Mouse (Mus musculus): ENCODE measurements around the gene Gpr162. TPM values are rescaled to one million over a fixed set of nuclear protein-coding genes. Genes with fewer than 3 reads are reported as not detected.
A peak's percentile ranks its signal among the peaks of the same experiment; 100 is the strongest.
"Not testable (repeated sequence)": the region's sequence is repeated elsewhere in the genome, so short reads cannot be mapped to it uniquely, and the experiment has no call there.

The Gpr162 gene
- polyA plus RNA-seq, 2 experiments from 2014 or later = not detected

DNA sequence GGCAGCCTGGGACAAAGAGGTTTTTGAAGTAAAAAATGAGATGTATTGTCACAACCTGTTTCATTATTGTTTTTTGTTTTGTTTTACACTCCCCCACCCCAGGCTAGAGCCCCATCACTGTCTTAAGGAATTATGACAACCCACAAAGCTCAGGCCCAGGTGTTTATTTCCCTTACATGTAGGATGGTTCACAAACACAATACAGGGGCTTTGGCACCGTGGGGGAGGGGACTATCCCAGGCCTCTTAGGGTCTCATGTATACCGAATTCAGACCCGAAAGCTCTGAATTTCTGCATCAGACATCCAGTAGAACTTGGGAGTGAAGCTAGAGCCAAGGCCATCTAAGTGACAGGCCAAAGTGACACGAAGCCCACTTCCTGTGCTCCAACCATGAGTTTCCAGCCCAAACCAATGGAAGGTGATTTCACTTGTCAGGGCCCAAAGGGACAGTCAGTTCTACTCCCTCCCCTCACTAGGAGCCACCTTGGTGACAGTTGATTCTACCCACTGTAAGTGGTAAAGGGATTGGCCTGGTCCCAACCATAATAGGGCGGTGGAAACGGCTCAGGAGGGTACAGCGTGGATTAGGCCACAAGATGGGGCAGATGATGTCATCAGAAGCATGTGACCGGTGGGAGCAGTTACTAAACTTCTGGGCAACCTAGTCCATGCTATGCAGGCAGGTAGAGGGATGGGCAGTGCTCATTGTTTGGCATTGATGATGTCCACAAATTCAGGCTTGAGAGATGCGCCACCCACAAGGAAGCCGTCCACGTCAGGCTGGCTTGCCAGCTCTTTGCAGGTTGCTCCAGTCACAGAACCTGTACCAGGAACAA lies 53.0 kb downstream of the Gpr162 start:
- ATAC-seq = not testable (repeated sequence)

DNA sequence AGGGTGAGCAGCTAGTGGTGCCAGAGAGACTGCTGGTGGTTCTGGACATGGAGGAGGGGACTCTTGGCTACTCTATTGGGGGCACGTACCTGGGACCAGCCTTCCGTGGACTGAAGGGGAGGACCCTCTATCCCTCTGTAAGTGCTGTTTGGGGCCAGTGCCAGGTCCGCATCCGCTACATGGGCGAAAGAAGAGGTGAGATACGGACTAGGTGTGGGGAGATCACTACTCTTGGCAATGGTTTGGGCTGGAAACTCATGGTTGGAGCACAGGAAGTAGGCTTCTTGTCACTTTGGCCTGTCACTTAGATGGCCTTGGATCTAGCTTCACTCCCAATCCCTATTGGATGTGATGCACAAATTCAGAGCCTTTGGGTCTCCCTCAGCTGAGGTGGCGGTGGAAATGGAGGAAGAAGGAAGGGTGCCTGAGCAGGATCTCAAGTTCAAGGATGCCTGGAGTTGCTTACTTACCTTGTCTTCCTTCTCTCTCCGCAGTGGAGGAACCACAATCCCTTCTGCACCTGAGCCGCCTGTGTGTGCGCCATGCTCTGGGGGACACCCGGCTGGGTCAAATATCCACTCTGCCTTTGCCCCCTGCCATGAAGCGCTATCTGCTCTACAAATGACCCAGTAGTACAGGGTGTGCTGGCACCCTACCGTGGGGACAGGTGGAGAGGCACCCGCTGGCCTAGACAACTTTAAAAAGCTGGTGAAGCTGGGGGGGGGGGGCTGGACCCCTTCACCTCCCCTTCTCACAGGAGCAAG lies 53.8 kb downstream of the Gpr162 start:
- no peak for ATAC-seq

DNA sequence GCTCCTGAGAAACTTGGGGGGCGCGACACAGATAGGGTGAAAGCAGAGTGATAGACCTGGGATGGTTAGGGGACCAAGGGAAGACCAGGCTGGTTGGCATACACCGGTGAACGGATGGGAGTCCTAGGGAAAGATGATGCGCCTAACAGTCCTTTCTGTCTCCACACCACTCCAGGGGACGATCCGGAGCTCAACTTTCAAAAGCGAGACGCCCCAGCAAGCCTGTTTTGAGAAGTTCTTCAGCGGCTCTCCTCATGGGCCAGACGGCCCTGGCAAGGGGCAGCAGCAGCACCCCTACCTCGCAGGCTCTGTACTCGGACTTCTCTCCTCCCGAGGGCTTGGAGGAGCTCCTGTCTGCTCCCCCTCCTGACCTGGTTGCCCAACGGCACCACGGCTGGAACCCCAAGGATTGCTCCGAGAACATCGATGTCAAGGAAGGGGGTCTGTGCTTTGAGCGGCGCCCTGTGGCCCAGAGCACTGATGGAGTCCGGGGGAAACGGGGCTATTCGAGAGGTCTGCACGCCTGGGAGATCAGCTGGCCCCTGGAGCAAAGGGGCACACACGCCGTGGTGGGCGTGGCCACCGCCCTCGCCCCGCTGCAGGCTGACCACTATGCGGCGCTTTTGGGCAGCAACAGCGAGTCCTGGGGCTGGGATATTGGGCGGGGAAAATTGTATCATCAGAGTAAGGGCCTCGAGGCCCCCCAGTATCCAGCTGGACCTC lies 54.6 kb downstream of the Gpr162 start:
- peak; percentile 12 for ATAC-seq

Other genes with a start within 250 kb of the Gpr162 start
- gene C1s2, start 227.9 kb downstream of the Gpr162 start, polyA plus RNA-seq (2017; shearing (Covaris generic)) = not detected
- gene Lpcat3, start 201.0 kb downstream of the Gpr162 start, polyA plus RNA-seq (2017; shearing (Covaris generic)) = 10 to 100 TPM; 33.5 to 35.0 TPM
- 100 to 1,000 TPM; 465 to 483 TPM for gene Emg1, start 151.8 kb downstream of the Gpr162 start, polyA plus RNA-seq (2017; shearing (Covaris generic))
- gene Phb2, start 151.6 kb downstream of the Gpr162 start, polyA plus RNA-seq (2017; shearing (Covaris generic)) = 10 to 100 TPM; 56.1 to 59.9 TPM
- gene Ptpn6, start 125.3 kb downstream of the Gpr162 start, polyA plus RNA-seq (2017; shearing (Covaris generic)) = 100 to 1,000 TPM; 187 to 310 TPM
- gene Grcc10, start 122.6 kb downstream of the Gpr162 start, polyA plus RNA-seq (2017; shearing (Covaris generic)) = 100 to 1,000 TPM; 509 to 554 TPM
- gene Gm45234, start 108.0 kb downstream of the Gpr162 start, polyA plus RNA-seq (2017; shearing (Covaris generic)) = under 1 TPM in 1 of 2 experiments, not detected in 1; 0.36 TPM
- gene Atn1, start 107.5 kb downstream of the Gpr162 start, polyA plus RNA-seq (2017; shearing (Covaris generic)) = 1 to 10 TPM; 4.4 to 4.8 TPM
- 1 to 10 TPM; 3.0 to 9.9 TPM for gene Eno2, start 94.3 kb downstream of the Gpr162 start, polyA plus RNA-seq (2017; shearing (Covaris generic))
- 1 to 10 TPM; 1.1 to 2.7 TPM for gene Lrrc23, start 84.3 kb downstream of the Gpr162 start, polyA plus RNA-seq (2017; shearing (Covaris generic))
- 1 to 10 TPM; 1.7 to 3.4 TPM for gene Spsb2, start 55.3 kb downstream of the Gpr162 start, polyA plus RNA-seq (2017; shearing (Covaris generic))
- 10 to 100 TPM; 65.7 to 90.0 TPM for gene Tpi1, start 49.7 kb downstream of the Gpr162 start, polyA plus RNA-seq (2017; shearing (Covaris generic))
- gene Usp5, start 34.5 kb downstream of the Gpr162 start, polyA plus RNA-seq (2017; shearing (Covaris generic)) = 100 to 1,000 TPM in 1 of 2 experiments, 10 to 100 TPM in 1; 77.2 to 154 TPM
- gene Cdca3, start 34.4 kb downstream of the Gpr162 start, polyA plus RNA-seq (2017; shearing (Covaris generic)) = 10 to 100 TPM in 1 of 2 experiments, 1 to 10 TPM in 1; 8.0 to 27.1 TPM
- gene Gnb3, start 23.7 kb downstream of the Gpr162 start, polyA plus RNA-seq (2017; shearing (Covaris generic)) = not detected
- gene P3h3, start 6.2 kb downstream of the Gpr162 start, polyA plus RNA-seq (2017; shearing (Covaris generic)) = under 1 TPM in 1 of 2 experiments, not detected in 1; 0.11 TPM
- 100 to 1,000 TPM; 268 to 648 TPM for gene Cd4, start 24.2 kb upstream of the Gpr162 start, polyA plus RNA-seq (2017; shearing (Covaris generic))
- gene Lag3, start 47.7 kb upstream of the Gpr162 start, polyA plus RNA-seq (2017; shearing (Covaris generic)) = 10 to 100 TPM; 19.0 to 29.0 TPM
- 10 to 100 TPM in 1 of 2 experiments, 1 to 10 TPM in 1; 5.4 to 10.6 TPM for gene Ptms, start 56.1 kb upstream of the Gpr162 start, polyA plus RNA-seq (2017; shearing (Covaris generic))
- gene Mlf2, start 67.4 kb upstream of the Gpr162 start, polyA plus RNA-seq (2017; shearing (Covaris generic)) = 10 to 100 TPM; 39.0 to 40.7 TPM
- 10 to 100 TPM; 66.2 to 93.4 TPM for gene Cops7a, start 101.6 kb upstream of the Gpr162 start, polyA plus RNA-seq (2017; shearing (Covaris generic))
- under 1 TPM in 1 of 2 experiments, not detected in 1; 0.15 TPM for gene Pianp, start 132.7 kb upstream of the Gpr162 start, polyA plus RNA-seq (2017; shearing (Covaris generic))
- 1 to 10 TPM; 3.9 to 4.4 TPM for gene Zfp384, start 145.2 kb upstream of the Gpr162 start, polyA plus RNA-seq (2017; shearing (Covaris generic))
- gene Ing4, start 175.8 kb upstream of the Gpr162 start, polyA plus RNA-seq (2017; shearing (Covaris generic)) = 10 to 100 TPM; 48.3 to 64.6 TPM
- gene Acrbp, start 185.7 kb upstream of the Gpr162 start, polyA plus RNA-seq (2017; shearing (Covaris generic)) = 10 to 100 TPM; 24.6 to 25.9 TPM
- gene Lpar5, start 203.9 kb upstream of the Gpr162 start, polyA plus RNA-seq (2017; shearing (Covaris generic)) = 10 to 100 TPM; 12.1 to 19.9 TPM
- 10 to 100 TPM; 61.4 to 71.9 TPM for gene Chd4, start 232.0 kb upstream of the Gpr162 start, polyA plus RNA-seq (2017; shearing (Covaris generic))

Data from CD4-positive, CD25-positive, alpha-beta regulatory T cell, adult 4 months (primary cell).